28 mouse cellular contexts compared by ENCODE assay signal in the genomic region with DNA sequence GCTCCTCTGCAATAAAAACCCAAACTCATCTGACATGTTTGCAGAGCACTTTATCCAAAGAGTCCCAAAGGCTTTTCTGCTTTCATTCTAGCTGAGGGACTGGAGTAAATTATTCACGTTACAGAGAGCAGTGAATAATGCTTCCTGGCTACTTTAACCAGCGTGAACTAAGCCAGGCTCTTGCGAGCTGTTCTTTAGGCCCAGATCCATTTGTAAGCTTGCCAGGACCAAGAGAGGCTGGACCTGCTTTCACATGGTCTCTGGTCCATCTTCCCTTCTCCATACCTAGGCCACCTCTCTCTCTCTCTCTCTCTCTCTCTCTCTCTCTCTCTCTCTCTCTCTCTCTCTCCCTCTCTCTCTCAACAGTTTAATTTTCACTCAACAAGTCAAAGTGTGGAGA.
DNase-seq lines count a peak whose midpoint lies in the region; ATAC-seq and TF ChIP-seq lines count a peak whose summit lies in the region.
"Had no signal": no experiment of that assay in that cellular context is flagged by ENCODE, and none has a peak within 500 bp of the region (broad histone marks: within the 10 kb centered on the region; RNA-seq: fewer than 3 reads in every experiment).

No protein-coding gene starts in this region.

- no peak overlapping the region for H3K9ac ChIP-seq in liver, adult 2 months (ENCODE audit: low read depth, low read length)
- H3K9ac ChIP-seq in liver, postnatal 0 days (replicated peaks), result no peak overlapping the region
- H3K9ac ChIP-seq: embryonic facial prominence, embryonic 12.5 days; heart, embryonic 13.5 days; intestine, embryonic 15.5 days; limb, embryonic 13.5 days; liver, embryonic 13.5 days; neural tube, embryonic 13.5 days had no signal

- TF ChIP-seq CTCF in liver, adult 2 months (IDR thresholded peaks at IDR 0.05; ENCODE audit: low read depth, low read length), result no peak
- no peak for TF ChIP-seq CTCF in liver, postnatal 0 days (IDR thresholded peaks at IDR 0.05; ENCODE audit: low read depth)

- no peak overlapping the region for H3K4me2 ChIP-seq in liver, postnatal 0 days (ENCODE audit: low read depth, low read length)
- H3K4me2 ChIP-seq: embryonic facial prominence, embryonic 12.5 days; heart, embryonic 13.5 days; intestine, embryonic 15.5 days; limb, embryonic 13.5 days; liver, embryonic 13.5 days; neural tube, embryonic 13.5 days had no signal

- H3K9me3 ChIP-seq in liver, postnatal 0 days (ENCODE audit: low read length), result no peaks in the 10 kb centered on the region
- H3K9me3 ChIP-seq: embryonic facial prominence, embryonic 12.5 days; intestine, embryonic 15.5 days; liver, embryonic 13.5 days had no signal

- 87% methylated on average over 3 of the region's 3 CpGs for WGBS in liver, adult 2 months
- 74% methylated on average over 3 of the region's 3 CpGs for WGBS in liver, postnatal 0 days (ENCODE audit: insufficient replicate concordance)

- ATAC-seq in liver, postnatal 0 days, result no peak
- ATAC-seq: hindbrain, embryonic 16.5 days; intestine, embryonic 15.5 days had no signal

- TF ChIP-seq EP300 in liver, postnatal 0 days (IDR thresholded peaks at IDR 0.05; ENCODE audit: low read depth), result no peak

- H3K27ac ChIP-seq in liver, adult 2 months (replicated peaks; ENCODE audit: insufficient read depth, low read depth, low read length), result no peak overlapping the region
- H3K27ac ChIP-seq in liver, postnatal 0 days (ENCODE audit: low read depth), result no peak overlapping the region
- H3K27ac ChIP-seq: embryonic facial prominence, embryonic 12.5 days; gastrocnemius, adult 2 months; heart, adult 2 months; heart, embryonic 13.5 days; hindbrain, embryonic 10.5 days; intestine, embryonic 15.5 days; layer of hippocampus, adult 2 months; left cerebral cortex, adult 2 months; limb, embryonic 13.5 days; liver, embryonic 13.5 days; neural tube, embryonic 13.5 days had no signal

- TF ChIP-seq POLR2A in liver, adult 2 months (IDR thresholded peaks at IDR 0.05; ENCODE audit: extremely low read depth, insufficient read depth, low read length), result no peak

- no peaks in the 10 kb centered on the region for H3K79me2 ChIP-seq in liver, adult 2 months (ENCODE audit: control insufficient read depth, insufficient read depth, low read length)

- no peaks in the 10 kb centered on the region for H3K4me1 ChIP-seq in liver, adult 2 months (ENCODE audit: control insufficient read depth, insufficient read depth, low read length)
- no peaks in the 10 kb centered on the region for H3K4me1 ChIP-seq in liver, postnatal 0 days (ENCODE audit: insufficient read depth)
- H3K4me1 ChIP-seq: embryonic facial prominence, embryonic 12.5 days; heart, embryonic 13.5 days; hindbrain, embryonic 10.5 days; intestine, embryonic 15.5 days; limb, embryonic 13.5 days; liver, embryonic 13.5 days had no signal

- no peaks in the 10 kb centered on the region for H3K27me3 ChIP-seq in liver, adult 2 months (ENCODE audit: control insufficient read depth, insufficient read depth, low read length)
- H3K27me3 ChIP-seq in liver, postnatal 0 days (ENCODE audit: insufficient read depth, low read length), result no peaks in the 10 kb centered on the region
- H3K27me3 ChIP-seq: embryonic facial prominence, embryonic 12.5 days; heart, embryonic 13.5 days; intestine, embryonic 15.5 days; liver, embryonic 13.5 days had no signal

- peak; percentile 24 for DNase-seq in gastrocnemius, adult 18-20 months (ENCODE audit: low spot score)
- DNase-seq in gastrocnemius, adult 8-10 months (ENCODE audit: low spot score in 2 of 2), result no peak
- DNase-seq in liver, adult 2 months (ENCODE audit: extremely low read depth, low read depth, low spot score), result peak; percentile 1
- no peak for DNase-seq in liver, postnatal 0 days
- DNase-seq in adipocyte (ENCODE audit: low spot score), result peak; percentile 6
- DNase-seq in forelimb bud, embryonic 11.5 days (ENCODE audit: low read depth, low spot score), result peak; percentile 5
- no peak for DNase-seq in adrenal gland, adult 8-10 months
- DNase-seq: adrenal gland, postnatal 14 days; B cell, adult 2 months; cerebellum, adult 11-12 months; cerebellum, postnatal 36 days; gastrocnemius, adult 2 months; heart, adult 2 months; heart, postnatal 10 days; kidney, postnatal 25 days; liver, embryonic 13.5 days; lung, adult 2 months; lung, postnatal 10 days; thymus, postnatal 4 days had no signal

- H3K4me3 ChIP-seq in liver, adult 2 months (ENCODE audit: insufficient read depth, low read depth, low read length), result no peak overlapping the region
- H3K4me3 ChIP-seq in liver, postnatal 0 days (ENCODE audit: low read depth, low read length), result no peak overlapping the region
- H3K4me3 ChIP-seq: embryonic facial prominence, embryonic 12.5 days; gastrocnemius, adult 2 months; heart, adult 2 months; heart, embryonic 13.5 days; hindbrain, embryonic 10.5 days; intestine, embryonic 15.5 days; layer of hippocampus, adult 2 months; left cerebral cortex, adult 2 months; limb, embryonic 13.5 days; liver, embryonic 13.5 days; neural tube, embryonic 13.5 days had no signal

- H3K36me3 ChIP-seq in liver, adult 2 months (ENCODE audit: control insufficient read depth, insufficient read depth, low read length), result no peaks in the 10 kb centered on the region
- no peaks in the 10 kb centered on the region for H3K36me3 ChIP-seq in liver, postnatal 0 days (replicated peaks; ENCODE audit: insufficient read depth, low read length)
- H3K36me3 ChIP-seq: embryonic facial prominence, embryonic 12.5 days; heart, embryonic 13.5 days; hindbrain, embryonic 10.5 days; intestine, embryonic 15.5 days; limb, embryonic 13.5 days; liver, embryonic 13.5 days; neural tube, embryonic 13.5 days had no signal

Comparison
In these comparisons a context has a peak if more than half of its experiments do, and no peak if none do; other contexts are left out.
1. DNase-seq: peak in gastrocnemius, adult 18-20 months (single experiment), liver, adult 2 months (single experiment), adipocyte (single experiment) and forelimb bud, embryonic 11.5 days (single experiment); none in gastrocnemius, adult 8-10 months (0 of 2), liver, postnatal 0 days (single experiment) and adrenal gland, adult 8-10 months (single experiment).